Mouse (Mus musculus): ENCODE results near the gene Ly6g5b. TPM values are rescaled to one million over a fixed set of nuclear protein-coding genes. Genes with fewer than 3 reads are reported as not detected.
"Not testable (repeated sequence)": the region's sequence is repeated elsewhere in the genome, so short reads cannot be mapped to it uniquely, and the experiment has no call there.

The Ly6g5b gene
- polyA plus RNA-seq, 1 experiment: 0.74 TPM

DNA sequence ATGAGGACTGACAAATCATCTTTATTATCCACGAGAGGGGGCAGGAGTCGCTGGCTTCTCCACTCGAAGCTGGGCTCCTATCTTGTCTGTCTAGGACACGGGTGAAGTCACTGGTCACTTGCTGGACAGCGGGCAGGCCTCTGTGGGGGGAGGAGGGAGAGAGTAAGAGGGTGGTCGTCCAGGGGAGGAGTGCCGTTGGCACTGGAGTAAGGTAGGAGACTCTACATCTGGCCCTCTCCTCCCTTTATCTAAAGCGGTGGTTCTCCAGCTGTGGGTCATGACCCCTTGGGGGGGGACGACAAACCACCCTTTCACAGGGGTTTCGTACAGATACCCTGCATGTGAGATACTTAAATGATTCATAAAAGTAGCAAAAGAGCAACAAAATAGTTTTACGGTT, 13.8 kb upstream of the Ly6g5b start:
- no peak overlapping the region for H3K27ac ChIP-seq (ENCODE audit: insufficient read depth, low read length)
- H3K4me3 ChIP-seq (ENCODE audit: insufficient read depth, low read length): no peak overlapping the region
- no peak for TF ChIP-seq POLR2A (IDR thresholded peaks at IDR 0.05; ENCODE audit: low read depth, low read length)
- TF ChIP-seq CTCF (IDR thresholded peaks at IDR 0.05; ENCODE audit: borderline replicate concordance, insufficient read depth, low read length): no peak
- H3K4me1 ChIP-seq (ENCODE audit: control insufficient read depth, insufficient read depth, low read length): peaks cover 11% of the 10 kb centered on the region; the same call in 1 of the 2 replicates

GRCm38 (mm10) chr17:35127017-35127416, 11.8 kb upstream of the Ly6g5b start:
- TF ChIP-seq POLR2A (IDR thresholded peaks at IDR 0.05; ENCODE audit: low read depth, low read length) (no peak), CTCF (IDR thresholded peaks at IDR 0.05; ENCODE audit: borderline replicate concordance, insufficient read depth, low read length) (no peak)
- H3K27ac ChIP-seq (ENCODE audit: insufficient read depth, low read length): peak overlapping the region; percentile 19; the same call in 1 of the 2 replicates

DNA sequence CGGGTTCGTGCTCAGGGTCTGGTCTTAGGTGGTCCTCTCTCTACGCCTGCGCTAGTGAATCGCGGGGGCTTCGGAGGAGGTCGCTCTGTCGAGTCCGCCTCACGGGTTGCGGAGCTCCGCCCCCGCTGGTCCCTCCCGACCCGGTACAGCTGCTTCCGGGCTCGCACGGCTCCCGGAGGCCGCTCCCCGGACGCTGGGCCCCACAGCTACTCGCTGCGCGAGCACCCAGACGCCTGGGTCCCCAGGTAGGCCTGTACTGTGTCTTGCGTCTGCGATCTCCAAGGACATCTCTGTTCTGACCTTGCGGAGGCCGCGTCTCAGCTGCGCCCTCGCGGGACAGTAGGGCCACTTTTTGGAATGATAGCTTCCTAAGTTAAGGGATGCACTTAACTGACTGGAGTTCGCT, 11.0 kb upstream of the Ly6g5b start, which contains the start of gene D17H6S53E:
Gene D17H6S53E (plus strand): TSS at position 168 of the 406 bp plus-strand sequence.
- Histone ChIP-seq H3K27ac (ENCODE audit: insufficient read depth, low read length) (peak within 1 kb of the TSS; percentile 19), H3K4me1 (ENCODE audit: control insufficient read depth, insufficient read depth, low read length) (peaks cover 11% of the 10 kb centered on the region; the same call in 1 of the 2 replicates), H3K4me3 (ENCODE audit: insufficient read depth, low read length) (peak within 1 kb of the TSS; percentile 64)
- peak; percentile 89 for TF ChIP-seq POLR2A (IDR thresholded peaks at IDR 0.05; ENCODE audit: low read depth, low read length)
- no peak for TF ChIP-seq CTCF (IDR thresholded peaks at IDR 0.05; ENCODE audit: borderline replicate concordance, insufficient read depth, low read length)

More at GRCm38 (mm10) chr17:35127017-35127416, 11.8 kb upstream of the Ly6g5b start:
- H3K4me3 ChIP-seq (ENCODE audit: insufficient read depth, low read length): peak overlapping the region; percentile 64
- peaks cover 11% of the 10 kb centered on the region; the same call in 1 of the 2 replicates for H3K4me1 ChIP-seq (ENCODE audit: control insufficient read depth, insufficient read depth, low read length)

DNA sequence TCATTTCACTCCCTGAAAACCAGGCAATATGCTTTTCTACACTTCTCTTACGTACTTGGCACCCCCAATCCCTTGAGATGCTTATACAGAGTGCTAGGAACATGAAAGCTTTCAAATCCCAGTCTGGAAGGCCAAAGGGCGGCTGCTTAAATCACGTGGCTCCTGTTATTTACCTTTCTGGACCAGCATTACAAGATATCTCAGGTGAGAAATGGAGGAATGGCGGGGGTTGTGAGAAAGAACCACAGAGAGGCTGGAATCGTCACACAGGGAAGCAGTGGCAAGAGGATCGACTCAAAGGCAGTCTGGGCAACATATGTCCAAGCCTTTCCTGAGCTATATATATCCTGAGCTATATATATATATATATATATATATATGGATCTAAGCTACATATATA, 10.3 kb upstream of the Ly6g5b start:
- H3K27ac ChIP-seq (ENCODE audit: insufficient read depth, low read length): no peak overlapping the region
- no peak for TF ChIP-seq POLR2A (IDR thresholded peaks at IDR 0.05; ENCODE audit: low read depth, low read length)

GRCm38 (mm10) chr17:35125081-35125480, 9.9 kb upstream of the Ly6g5b start:
- H3K4me1 ChIP-seq (ENCODE audit: control insufficient read depth, insufficient read depth, low read length): peaks cover 11% of the 10 kb centered on the region; the same call in 1 of the 2 replicates
- TF ChIP-seq POLR2A (IDR thresholded peaks at IDR 0.05; ENCODE audit: low read depth, low read length): no peak
- TF ChIP-seq CTCF (IDR thresholded peaks at IDR 0.05; ENCODE audit: borderline replicate concordance, insufficient read depth, low read length): no peak

More for the DNA sequence above, 10.3 kb upstream of the Ly6g5b start:
- Histone ChIP-seq H3K4me3 (ENCODE audit: insufficient read depth, low read length) (peak overlapping the region; percentile 64; the same call in 1 of the 2 replicates), H3K4me1 (ENCODE audit: control insufficient read depth, insufficient read depth, low read length) (peaks cover 11% of the 10 kb centered on the region; the same call in 1 of the 2 replicates)

DNA sequence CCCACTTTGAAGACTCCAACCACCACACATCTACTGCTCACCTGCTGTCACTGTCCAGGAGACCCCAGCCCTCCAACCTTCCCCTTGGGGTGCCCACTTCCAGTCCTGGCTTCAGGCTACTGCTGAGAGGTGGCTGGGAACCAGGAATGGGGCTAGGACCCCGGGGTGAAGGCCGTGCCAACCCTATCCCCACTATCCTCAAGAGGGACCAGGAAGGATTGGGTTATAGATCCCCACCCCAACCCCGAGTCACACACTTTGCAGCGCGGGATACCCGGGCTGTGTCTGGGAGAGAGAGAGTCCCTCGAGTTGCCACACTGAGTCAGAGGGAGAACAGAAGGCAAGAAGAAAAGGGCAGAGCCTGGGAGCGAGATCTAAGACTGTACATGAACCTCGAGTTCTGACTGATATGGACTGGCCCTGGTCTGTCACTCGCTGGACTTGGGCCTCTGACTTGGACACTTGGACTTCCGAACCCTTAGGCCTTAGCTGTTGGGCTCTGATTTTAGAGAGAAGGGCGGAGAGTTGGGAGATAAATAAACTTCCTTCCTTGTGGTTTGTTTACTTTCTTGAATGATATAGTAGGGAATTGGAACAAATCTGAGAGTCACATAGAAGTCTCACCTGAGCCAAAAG, 9.2 kb upstream of the Ly6g5b start:
- H3K27ac ChIP-seq (ENCODE audit: insufficient read depth, low read length); H3K4me3 ChIP-seq (ENCODE audit: insufficient read depth, low read length): not testable (repeated sequence)
- peaks cover 11% of the 10 kb centered on the region; the same call in 1 of the 2 replicates for H3K4me1 ChIP-seq (ENCODE audit: control insufficient read depth, insufficient read depth, low read length)

More at GRCm38 (mm10) chr17:35125081-35125480, 9.9 kb upstream of the Ly6g5b start:
- Histone ChIP-seq H3K4me3 (ENCODE audit: insufficient read depth, low read length) (no peak overlapping the region), H3K27ac (ENCODE audit: insufficient read depth, low read length) (no peak overlapping the region)

GRCm38 (mm10) chr17:35123287-35123686, 8.1 kb upstream of the Ly6g5b start:
- not testable (repeated sequence) for H3K27ac ChIP-seq (ENCODE audit: insufficient read depth, low read length); H3K4me3 ChIP-seq (ENCODE audit: insufficient read depth, low read length)
- peaks cover 11% of the 10 kb centered on the region; the same call in 1 of the 2 replicates for H3K4me1 ChIP-seq (ENCODE audit: control insufficient read depth, insufficient read depth, low read length)

GRCm38 (mm10) chr17:35121871-35122303, 6.7 kb upstream of the Ly6g5b start, which contains the start of gene Csnk2b:
Csnk2b (minus strand) TSS chr17:35122053.
- TF ChIP-seq POLR2A (IDR thresholded peaks at IDR 0.05; ENCODE audit: low read depth, low read length): no peak
- no peak for TF ChIP-seq CTCF (IDR thresholded peaks at IDR 0.05; ENCODE audit: borderline replicate concordance, insufficient read depth, low read length)
- Histone ChIP-seq H3K4me1 (ENCODE audit: control insufficient read depth, insufficient read depth, low read length) (peaks cover 4% of the 10 kb centered on the region; the same call in 1 of the 2 replicates), H3K27ac (ENCODE audit: insufficient read depth, low read length) (peak within 1 kb of the TSS; percentile 56), H3K4me3 (ENCODE audit: insufficient read depth, low read length) (peak within 1 kb of the TSS; percentile 97)

DNA sequence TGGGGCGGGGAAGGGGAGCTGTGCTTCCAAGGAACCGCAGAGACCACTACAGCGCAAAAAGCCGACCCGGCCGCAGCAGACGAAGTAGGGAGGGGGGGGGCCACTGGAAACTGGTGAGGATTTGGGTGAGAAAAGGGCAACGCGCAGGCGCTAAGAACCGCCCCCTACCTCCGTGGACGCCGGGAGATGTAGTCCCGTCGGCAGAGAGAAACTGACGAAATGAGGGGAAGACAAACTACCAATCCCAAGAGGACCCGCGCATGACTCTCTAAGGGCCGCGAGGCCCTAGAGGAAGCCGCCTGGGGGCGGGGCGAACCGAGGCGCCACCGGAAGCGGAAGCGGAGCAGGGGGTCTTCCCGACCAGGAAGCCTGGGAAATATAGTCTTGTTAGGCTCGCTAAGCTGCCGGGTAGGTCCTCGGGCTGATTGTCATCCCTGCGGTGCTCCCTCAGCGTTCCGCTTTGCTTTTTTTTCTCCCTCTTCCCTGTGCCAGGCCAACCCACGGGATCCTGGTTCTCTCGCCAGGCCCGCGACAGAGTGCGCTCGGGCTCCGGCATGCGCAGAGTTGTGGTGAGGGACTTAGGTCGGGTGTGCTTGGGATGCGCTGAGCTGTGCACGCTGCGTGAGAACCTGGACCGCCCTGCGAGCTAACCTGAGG, 6.0 kb upstream of the Ly6g5b start, which contains the start of gene Gpank1:
Gene Gpank1 (plus strand): TSS at position 313 of the 657 bp plus-strand sequence.
- TF ChIP-seq CTCF (IDR thresholded peaks at IDR 0.05; ENCODE audit: borderline replicate concordance, insufficient read depth, low read length): no peak
- TF ChIP-seq POLR2A (IDR thresholded peaks at IDR 0.05; ENCODE audit: low read depth, low read length): peak; percentile 63; the same call in 1 of the 2 replicates
- Histone ChIP-seq H3K27ac (ENCODE audit: insufficient read depth, low read length) (peak within 1 kb of the TSS; percentile 56), H3K4me3 (ENCODE audit: insufficient read depth, low read length) (peak within 1 kb of the TSS; percentile 97), H3K4me1 (ENCODE audit: control insufficient read depth, insufficient read depth, low read length) (peaks cover 3% of the 10 kb centered on the region; the same call in 1 of the 2 replicates)

DNA sequence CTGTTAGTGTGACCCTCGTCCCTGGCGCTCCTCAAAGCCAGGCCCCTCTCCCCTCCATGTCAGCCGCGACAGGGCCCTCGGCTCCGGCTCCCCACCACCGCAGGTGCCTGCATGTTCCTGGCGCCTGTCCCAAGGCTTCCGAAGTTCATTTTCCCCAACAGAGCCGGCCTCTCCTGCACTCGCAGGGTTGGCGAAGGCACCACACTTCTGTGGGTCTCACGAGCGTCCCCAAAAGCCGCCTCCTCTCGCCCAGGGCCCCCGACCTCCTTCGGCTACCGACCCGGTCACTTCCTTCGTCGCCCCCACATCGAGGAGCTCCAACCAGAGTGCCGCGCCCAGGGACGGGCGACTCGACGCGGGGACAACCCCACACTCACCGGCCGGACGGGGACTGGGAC, 5.5 kb upstream of the Ly6g5b start:
- TF ChIP-seq CTCF (IDR thresholded peaks at IDR 0.05; ENCODE audit: borderline replicate concordance, insufficient read depth, low read length) (no peak), POLR2A (IDR thresholded peaks at IDR 0.05; ENCODE audit: low read depth, low read length) (no peak)
- H3K27ac ChIP-seq (ENCODE audit: insufficient read depth, low read length): no peak overlapping the region
- H3K4me3 ChIP-seq (ENCODE audit: insufficient read depth, low read length): peak overlapping the region; percentile 97
- peaks cover 3% of the 10 kb centered on the region; the same call in 1 of the 2 replicates for H3K4me1 ChIP-seq (ENCODE audit: control insufficient read depth, insufficient read depth, low read length)

All from embryonic fibroblast, embryonic 13.5 days (primary cell).